Mouse (Mus musculus) myocyte (in vitro differentiated cells): ENCODE measurements at regions not wholly inside any gene's neighbourhood (a gene's known extent, or its start where the extent isn't known, plus 50 kb on each side); places are given as distances from the start of the nearest gene placed in this dataset.

Experiments
- H3K27me3 ChIP-seq: one replicate; pipeline ENCODE4 v1.6.1; 2011; ENCODE audit not compliant: control insufficient read depth, insufficient read depth, insufficient read length
- H3K36me3 ChIP-seq: one replicate; pipeline ENCODE4 v1.6.1; 2011; ENCODE audit not compliant: control insufficient read depth, insufficient read depth
- H3K4me2 ChIP-seq: one replicate; pipeline ENCODE4 v1.6.1; 2011; ENCODE audit warnings: low read depth, control low read depth
- H3K4me3 ChIP-seq: one replicate; pipeline ENCODE4 v1.5.1; 2011; ENCODE audit warnings: mild to moderate bottlenecking, control low read depth, moderate library complexity
- H3K79me2 ChIP-seq: one replicate; pipeline ENCODE4 v1.6.1; 2011; ENCODE audit not compliant: control insufficient read depth, insufficient read depth
- H3ac ChIP-seq: one replicate; pipeline ENCODE4 v1.6.1; 2011; ENCODE audit not compliant: control insufficient read depth, insufficient read length
- CEBPB ChIP-seq: IDR thresholded peaks from 2 replicates; pipeline ENCODE4 v1.6.1; 2011; ENCODE audit warnings: mild to moderate bottlenecking, moderate library complexity; ENCODE audit not compliant: poor library complexity, insufficient read depth, severe bottlenecking
- E2F4 ChIP-seq: IDR thresholded peaks from one replicate; pipeline ENCODE4 v1.6.1; 2011; ENCODE audit warnings: mild to moderate bottlenecking, control low read depth, moderate library complexity; ENCODE audit not compliant: insufficient read depth
- MAX ChIP-seq: IDR thresholded peaks from one replicate; pipeline ENCODE4 v1.6.1; 2011; ENCODE audit warnings: low read depth, mild to moderate bottlenecking, control low read depth
- MYOD1 ChIP-seq, 3 experiments: IDR thresholded peaks; one replicate each; pipeline ENCODE4 v1.6.1; 2011; ENCODE audit warnings: control low read depth in 2 of 3, low read depth in 2 of 3, mild to moderate bottlenecking in 2 of 3, moderate library complexity in 1 of 3; ENCODE audit not compliant: insufficient read length in 2 of 3, control insufficient read depth in 1 of 3
- MYOG ChIP-seq, 3 experiments: IDR thresholded peaks; one replicate each; pipeline ENCODE4 v1.6.1; 2011; ENCODE audit warnings: control low read depth in 2 of 3, low read depth in 2 of 3, mild to moderate bottlenecking in 2 of 3; ENCODE audit not compliant: insufficient read length in 2 of 3, control insufficient read depth in 1 of 3, insufficient read depth in 1 of 3
- POLR2A ChIP-seq: IDR thresholded peaks from one replicate; pipeline ENCODE4 v1.6.1; 2011; ENCODE audit warnings: low read depth, mild to moderate bottlenecking, control low read depth, moderate library complexity; ENCODE audit not compliant: insufficient read length
- POLR2AphosphoS2 ChIP-seq: IDR thresholded peaks from one replicate; pipeline ENCODE4 v1.6.1; 2011; ENCODE audit warnings: low read depth, control low read depth; ENCODE audit not compliant: insufficient read length
- REST ChIP-seq: IDR thresholded peaks from one replicate; pipeline ENCODE4 v1.6.1; 2011; ENCODE audit warnings: mild to moderate bottlenecking, control low read depth, moderate library complexity; ENCODE audit not compliant: insufficient read depth, insufficient read length
- SRF ChIP-seq: IDR thresholded peaks from one replicate; pipeline ENCODE4 v1.6.1; 2011; ENCODE audit warnings: low read depth; ENCODE audit not compliant: control insufficient read depth, insufficient read length
- TCF12 ChIP-seq: IDR thresholded peaks from one replicate; pipeline ENCODE4 v1.6.1; 2011; ENCODE audit warnings: mild to moderate bottlenecking, control low read depth; ENCODE audit not compliant: poor library complexity, insufficient read depth, severe bottlenecking
- TCF3 ChIP-seq: IDR thresholded peaks from one replicate; pipeline ENCODE4 v1.6.1; 2011; ENCODE audit warnings: low read depth, control low read depth; ENCODE audit not compliant: insufficient read length
- USF1 ChIP-seq: IDR thresholded peaks from one replicate; pipeline ENCODE4 v1.6.1; 2011; ENCODE audit warnings: low read depth, mild to moderate bottlenecking, control low read depth, moderate library complexity

DNA sequence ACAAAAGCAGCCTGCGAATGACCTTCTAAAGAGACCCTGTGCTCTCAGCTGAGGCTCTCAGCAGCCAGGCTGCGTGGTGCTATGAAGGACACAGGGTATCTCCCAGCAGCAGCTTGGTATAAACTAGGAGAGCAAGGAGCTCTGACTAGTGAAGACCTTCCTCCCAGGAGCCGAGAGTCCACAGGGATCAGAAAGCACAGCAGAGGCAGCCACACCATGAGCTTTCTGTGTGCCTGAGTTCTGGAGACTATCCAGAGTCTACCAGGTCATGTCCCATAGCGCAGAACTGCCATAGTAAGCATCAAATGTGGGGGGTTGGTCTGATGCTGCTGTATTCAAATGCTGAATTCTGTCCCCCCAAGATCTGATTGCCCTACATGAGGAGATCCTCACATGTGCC lies 124.2 kb upstream of the Dynlrb2 start:
- Histone ChIP-seq H3K4me2 (no peak overlapping the region), H3ac (no peak overlapping the region), H3K36me3 (no peaks in the 10 kb centered on the region), H3K4me3 (no peak overlapping the region), H3K79me2 (no peaks in the 10 kb centered on the region), H3K27me3 (no peaks in the 10 kb centered on the region)
- TF ChIP-seq MAX (no peak), POLR2A (no peak), REST (no peak), E2F4 (no peak), SRF (no peak), TCF3 (no peak), USF1 (no peak), CEBPB (no peak), POLR2AphosphoS2 (no peak)

DNA sequence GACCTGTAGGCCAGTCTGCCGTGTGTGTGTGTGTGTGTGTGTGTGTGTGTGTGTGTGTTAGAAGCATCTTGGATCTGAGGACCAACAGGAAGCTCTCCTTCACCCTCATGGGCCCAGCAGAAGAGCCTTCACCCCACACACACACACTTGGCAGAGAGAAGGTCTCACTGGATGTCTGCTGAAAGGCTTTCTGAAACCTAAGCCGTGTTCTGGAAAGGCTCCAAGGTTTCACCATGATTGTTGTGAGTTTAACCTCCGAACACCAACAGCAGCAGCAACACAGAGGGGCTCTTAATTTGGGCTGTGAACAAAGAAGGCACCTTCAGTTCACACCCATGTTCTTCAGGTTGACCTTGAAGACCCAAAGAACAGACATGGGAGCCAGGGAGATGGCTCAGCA lies 124.9 kb upstream of the Dynlrb2 start:
- H3K36me3 ChIP-seq: no peaks in the 10 kb centered on the region
- no peaks in the 10 kb centered on the region for H3K79me2 ChIP-seq
- H3K27me3 ChIP-seq: no peaks in the 10 kb centered on the region
- H3ac ChIP-seq: no peak overlapping the region
- TF ChIP-seq CEBPB (no peak), USF1 (no peak), SRF (no peak), E2F4 (no peak), POLR2A (no peak), POLR2AphosphoS2 (no peak), TCF3 (no peak), REST (no peak), MYOD1 (IDR thresholded peaks at IDR 0.05; ENCODE audit: control insufficient read depth in 1 of 3, insufficient read length in 2 of 3, low read depth in 2 of 3) (no peak), MAX (no peak)
- H3K4me3 ChIP-seq: no peak overlapping the region
- H3K4me2 ChIP-seq: no peak overlapping the region

GRCm38 (mm10) chr8:116375758-116376157 lies 129.0 kb upstream of the Dynlrb2 start:
- H3K4me3 ChIP-seq: no peak overlapping the region
- no peak overlapping the region for H3ac ChIP-seq
- H3K4me2 ChIP-seq: no peak overlapping the region
- no peaks in the 10 kb centered on the region for H3K36me3 ChIP-seq
- TF ChIP-seq TCF12 (no peak), REST (no peak), TCF3 (no peak), MAX (no peak), E2F4 (no peak), CEBPB (no peak), POLR2A (no peak), POLR2AphosphoS2 (no peak), MYOD1 (IDR thresholded peaks at IDR 0.05; ENCODE audit: control insufficient read depth in 1 of 3, insufficient read length in 2 of 3, low read depth in 2 of 3) (no peak), SRF (no peak), USF1 (no peak), MYOG (IDR thresholded peaks at IDR 0.05; ENCODE audit: control insufficient read depth in 1 of 3, insufficient read depth in 1 of 3, insufficient read length in 2 of 3, low read depth in 2 of 3) (no peak)
- H3K27me3 ChIP-seq: no peaks in the 10 kb centered on the region
- no peaks in the 10 kb centered on the region for H3K79me2 ChIP-seq

DNA sequence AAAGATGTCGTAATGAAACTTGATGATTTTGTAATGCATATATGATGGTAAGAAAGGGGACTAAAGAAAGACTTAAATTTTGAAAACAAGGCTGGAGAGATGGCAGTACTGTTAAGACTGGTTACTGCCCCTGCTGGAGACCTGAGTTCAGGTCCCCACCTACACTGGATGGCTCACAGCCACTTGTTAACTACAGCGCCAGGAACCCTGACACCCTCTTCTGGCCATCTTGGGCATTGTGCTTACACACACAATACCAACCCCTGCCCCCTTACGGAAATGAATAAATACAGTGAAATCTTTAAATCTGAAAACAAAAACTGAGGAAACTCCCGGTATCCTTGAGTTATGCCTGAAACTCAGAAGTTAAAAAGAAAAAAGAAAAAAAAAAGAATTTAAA lies 131.7 kb upstream of the Dynlrb2 start:
- no peak for TF ChIP-seq MYOD1 (IDR thresholded peaks at IDR 0.05; ENCODE audit: control insufficient read depth in 1 of 3, insufficient read length in 2 of 3, low read depth in 2 of 3)
- TF ChIP-seq POLR2AphosphoS2: no peak
- no peak overlapping the region for H3K4me3 ChIP-seq
- no peaks in the 10 kb centered on the region for H3K36me3 ChIP-seq
- no peaks in the 10 kb centered on the region for H3K79me2 ChIP-seq
- no peak overlapping the region for H3ac ChIP-seq
- H3K27me3 ChIP-seq: no peaks in the 10 kb centered on the region
- H3K4me2 ChIP-seq: no peak overlapping the region

GRCm38 (mm10) chr8:116372574-116372973 lies 132.2 kb upstream of the Dynlrb2 start:
- no peak overlapping the region for H3K4me3 ChIP-seq
- H3K4me2 ChIP-seq: no peak overlapping the region
- no peaks in the 10 kb centered on the region for H3K36me3 ChIP-seq
- TF ChIP-seq USF1: no peak
- TF ChIP-seq SRF: no peak
- TF ChIP-seq MYOD1 (IDR thresholded peaks at IDR 0.05; ENCODE audit: control insufficient read depth in 1 of 3, insufficient read length in 2 of 3, low read depth in 2 of 3): no peak
- no peak for TF ChIP-seq TCF12
- TF ChIP-seq MAX: no peak
- H3ac ChIP-seq: no peak overlapping the region
- no peaks in the 10 kb centered on the region for H3K27me3 ChIP-seq
- H3K79me2 ChIP-seq: no peaks in the 10 kb centered on the region
